Mouse (Mus musculus) cerebellum, adult 11-12 months (tissue): ENCODE measurements around the gene Hoxd3.

Experiments used
- DNase-seq: peaks from one replicate; pipeline ENCODE4 v3.0.0; 2022

Hoxd3 gene

DNA sequence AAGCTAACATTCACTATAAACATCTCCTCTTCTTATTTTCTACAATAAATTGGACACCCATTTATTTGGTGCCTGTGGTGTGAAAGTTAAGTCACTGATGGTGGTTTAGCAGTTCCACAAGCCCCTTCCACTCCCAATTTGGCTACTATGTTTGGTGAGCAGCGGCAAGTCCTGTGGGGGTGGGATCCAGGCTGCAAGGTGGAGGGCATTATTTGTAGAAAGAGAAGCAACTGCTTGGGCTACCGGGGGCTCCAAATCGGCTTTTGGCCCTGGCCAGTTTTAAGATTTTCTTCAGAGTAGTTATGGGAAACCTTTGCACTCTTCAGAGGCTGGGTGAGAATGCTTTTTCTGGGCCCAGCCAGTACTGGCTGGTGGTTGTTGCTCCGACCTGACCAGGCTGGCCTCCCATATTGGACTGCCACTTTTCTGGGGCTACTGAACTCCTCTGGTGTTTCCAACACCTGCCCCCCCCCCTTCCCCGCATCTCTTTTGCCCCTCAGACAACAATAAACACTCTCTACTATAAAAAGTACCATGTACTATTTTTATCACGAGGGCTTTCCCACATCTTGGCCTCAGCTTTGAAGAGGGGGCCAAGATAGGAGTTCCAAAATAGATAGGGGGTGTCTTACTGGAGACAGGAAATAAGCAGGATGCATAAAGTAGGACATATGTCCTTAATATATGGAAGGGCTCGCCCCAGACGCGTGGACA is 20.2 kb downstream of the Hoxd3 start:
- DNase-seq, result no peak

DNA sequence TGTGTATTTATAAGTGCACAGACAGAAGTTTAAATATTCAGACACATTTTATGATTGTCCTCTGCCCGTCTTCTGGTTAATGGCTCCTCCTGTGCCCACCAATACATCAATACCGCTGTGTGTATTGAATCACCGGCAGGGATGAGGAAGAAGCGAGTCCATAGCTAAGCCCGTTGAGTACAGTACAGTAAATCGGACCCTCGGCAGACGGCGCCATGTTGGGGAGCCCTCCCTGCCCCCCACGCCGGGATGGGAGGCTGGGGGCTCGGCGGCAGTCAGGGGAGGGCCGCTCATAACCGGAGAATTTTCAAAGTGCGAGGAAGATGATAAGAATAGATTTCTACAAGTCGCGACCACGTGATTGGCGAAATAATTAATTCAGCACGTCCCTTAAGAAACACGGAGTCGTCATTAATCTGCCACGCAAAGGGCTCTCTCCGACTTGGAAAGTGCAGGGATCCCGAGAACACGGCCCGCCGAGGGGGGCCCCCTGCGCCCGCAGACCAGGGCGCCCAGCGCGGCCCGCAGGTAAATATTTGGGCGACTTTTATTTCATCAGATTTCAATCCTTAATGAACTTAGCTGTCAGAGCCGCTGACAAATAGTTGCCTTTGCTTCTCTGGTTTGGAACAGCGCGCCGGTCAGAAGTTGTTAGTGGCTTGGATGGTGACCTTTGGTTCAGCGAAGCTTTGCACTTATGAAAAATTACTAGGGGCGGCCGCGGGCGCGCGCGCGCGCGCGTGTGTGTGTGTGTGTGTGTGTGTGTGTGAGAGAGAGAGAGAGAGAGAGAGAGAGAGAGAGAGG is 21.0 kb downstream of the Hoxd3 start:
- DNase-seq, result no peak

DNA sequence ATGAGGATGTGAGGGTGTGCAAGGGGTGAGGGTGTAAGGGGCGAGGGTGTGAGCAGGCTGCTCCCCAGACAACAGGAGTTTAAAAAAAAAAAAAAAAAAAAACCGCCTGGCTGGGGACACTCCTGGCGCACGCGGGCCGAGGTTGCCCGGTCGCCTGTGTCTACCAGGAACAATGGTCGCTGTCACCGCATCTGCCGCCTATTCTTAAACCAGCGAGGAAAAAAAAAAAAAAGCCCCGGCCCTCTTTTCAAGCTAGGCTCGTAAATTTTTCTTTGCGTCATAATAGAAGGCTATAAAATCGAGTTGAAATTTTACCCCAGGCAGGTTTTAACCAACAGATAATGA is 21.6 kb downstream of the Hoxd3 start:
- DNase-seq, result no peak

DNA sequence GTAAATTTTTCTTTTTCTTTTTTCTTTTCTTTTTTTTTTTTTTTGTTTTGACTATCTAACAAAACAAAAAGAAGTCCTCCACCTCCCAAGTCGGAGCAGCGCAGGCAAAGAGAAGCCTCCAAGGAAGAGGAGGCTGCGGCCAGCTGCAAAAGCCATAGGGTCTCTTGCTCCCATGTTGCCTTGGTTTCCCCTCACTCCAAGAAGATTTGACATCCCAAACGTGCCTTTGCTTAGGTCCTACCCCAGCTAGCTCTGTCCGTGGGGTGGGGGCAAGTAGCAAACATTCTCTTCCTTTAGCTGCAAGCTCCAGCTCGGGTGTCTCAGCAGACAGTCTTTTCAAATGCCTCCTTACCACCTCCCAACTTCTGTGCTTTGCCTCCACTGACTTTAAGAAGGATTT is 22.0 kb downstream of the Hoxd3 start:
- no peak for DNase-seq

DNA sequence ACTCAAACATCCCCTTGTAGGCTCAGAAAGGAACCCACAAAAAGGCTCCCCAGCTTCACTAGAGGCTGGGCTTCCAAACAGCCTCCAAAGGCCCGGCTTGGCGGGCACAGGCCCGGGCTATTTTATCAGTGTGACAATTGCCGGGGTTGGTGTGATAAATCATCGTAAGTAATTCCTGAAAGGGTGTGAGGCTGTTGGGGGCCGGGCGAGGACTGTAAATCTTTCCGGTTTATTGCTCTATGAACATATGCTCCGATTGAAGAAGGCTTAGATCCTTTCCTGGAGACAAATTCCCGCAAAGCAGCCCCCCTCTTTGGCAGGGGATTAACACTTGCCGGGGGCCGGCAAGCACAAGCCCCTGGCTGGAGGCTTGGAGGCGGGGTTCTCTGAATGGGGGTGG is 22.7 kb downstream of the Hoxd3 start:
- DNase-seq, result no peak

DNA sequence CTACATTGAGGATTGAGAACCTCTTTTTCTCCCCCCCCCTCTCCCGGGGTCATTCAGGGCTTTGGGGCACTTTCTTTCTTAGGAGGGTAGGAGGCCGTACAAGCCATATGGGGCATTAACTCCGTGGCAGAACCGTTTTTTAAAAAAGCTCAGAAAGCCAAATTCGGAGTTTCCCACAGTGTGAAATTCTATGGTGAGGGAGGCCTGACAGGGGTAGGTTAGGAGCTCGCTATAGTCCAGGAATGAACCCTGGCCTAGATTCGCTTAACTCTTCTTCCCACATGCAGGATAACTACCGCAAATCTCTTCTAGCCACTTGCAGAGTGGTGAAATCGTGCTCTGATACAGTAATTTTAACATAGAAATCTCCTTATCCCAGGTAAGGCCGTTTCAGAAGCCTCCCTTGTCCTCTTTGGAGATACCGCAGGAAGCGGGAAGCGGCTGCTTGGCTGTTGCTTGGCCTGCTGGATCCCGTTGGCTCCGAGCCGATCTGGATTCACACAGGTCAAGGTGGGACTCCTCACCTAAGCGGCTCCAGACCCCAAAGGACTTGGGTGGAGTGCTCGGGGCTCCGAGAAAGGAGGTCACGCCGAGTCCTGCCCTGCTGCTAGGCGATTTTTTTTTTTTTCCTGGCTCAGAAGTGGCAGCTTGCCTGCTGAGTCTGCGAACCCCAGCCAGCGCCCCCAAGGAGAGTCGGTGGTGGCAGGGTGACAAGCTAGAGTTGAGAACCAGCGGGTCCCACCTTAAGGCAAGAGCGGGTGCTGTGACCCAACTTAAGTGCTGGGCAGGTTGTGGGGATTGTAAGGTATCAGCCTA is 23.5 kb downstream of the Hoxd3 start:
- DNase-seq, result no peak

DNA sequence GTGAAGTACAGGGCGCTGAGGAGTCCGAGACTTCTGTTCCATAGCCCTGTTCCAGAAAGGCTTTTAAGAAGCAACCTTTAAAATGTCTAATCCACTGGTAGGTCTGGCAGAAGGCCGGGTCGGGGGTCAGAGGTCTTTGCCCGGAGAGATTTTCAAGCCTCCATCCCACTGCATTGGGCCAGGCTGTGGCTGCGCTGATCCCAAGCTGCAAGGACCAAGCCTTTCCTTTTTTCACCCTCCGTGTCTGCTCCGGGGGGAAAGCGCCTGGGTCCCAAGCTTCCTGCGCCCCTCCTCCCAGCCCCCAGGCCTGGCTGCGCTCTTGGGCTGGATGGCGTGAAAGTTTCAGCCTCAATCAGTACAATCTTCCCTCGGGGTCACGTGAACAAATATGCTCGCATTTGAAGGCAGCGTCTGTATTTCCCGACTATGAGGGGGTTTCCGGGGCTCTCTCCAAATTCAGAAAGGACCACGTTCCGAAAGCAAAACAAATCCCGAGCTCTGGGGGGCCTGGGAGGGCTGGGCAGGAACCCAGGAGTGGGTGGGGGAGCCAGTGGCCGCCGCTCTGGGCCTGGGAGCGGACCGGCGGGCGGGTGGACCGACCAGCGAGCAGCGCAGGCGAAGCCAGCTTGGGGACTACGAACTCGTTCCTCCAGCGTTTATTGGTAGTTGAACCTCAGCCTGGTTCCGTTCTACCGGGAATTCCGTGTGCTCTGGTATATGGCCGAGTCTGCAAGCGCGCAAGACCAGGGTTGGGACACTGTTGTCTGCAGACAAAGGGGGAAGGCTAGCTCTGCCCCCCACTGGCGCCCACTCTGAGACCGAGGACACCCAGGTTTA is 24.3 kb downstream of the Hoxd3 start:
- no peak for DNase-seq

DNA sequence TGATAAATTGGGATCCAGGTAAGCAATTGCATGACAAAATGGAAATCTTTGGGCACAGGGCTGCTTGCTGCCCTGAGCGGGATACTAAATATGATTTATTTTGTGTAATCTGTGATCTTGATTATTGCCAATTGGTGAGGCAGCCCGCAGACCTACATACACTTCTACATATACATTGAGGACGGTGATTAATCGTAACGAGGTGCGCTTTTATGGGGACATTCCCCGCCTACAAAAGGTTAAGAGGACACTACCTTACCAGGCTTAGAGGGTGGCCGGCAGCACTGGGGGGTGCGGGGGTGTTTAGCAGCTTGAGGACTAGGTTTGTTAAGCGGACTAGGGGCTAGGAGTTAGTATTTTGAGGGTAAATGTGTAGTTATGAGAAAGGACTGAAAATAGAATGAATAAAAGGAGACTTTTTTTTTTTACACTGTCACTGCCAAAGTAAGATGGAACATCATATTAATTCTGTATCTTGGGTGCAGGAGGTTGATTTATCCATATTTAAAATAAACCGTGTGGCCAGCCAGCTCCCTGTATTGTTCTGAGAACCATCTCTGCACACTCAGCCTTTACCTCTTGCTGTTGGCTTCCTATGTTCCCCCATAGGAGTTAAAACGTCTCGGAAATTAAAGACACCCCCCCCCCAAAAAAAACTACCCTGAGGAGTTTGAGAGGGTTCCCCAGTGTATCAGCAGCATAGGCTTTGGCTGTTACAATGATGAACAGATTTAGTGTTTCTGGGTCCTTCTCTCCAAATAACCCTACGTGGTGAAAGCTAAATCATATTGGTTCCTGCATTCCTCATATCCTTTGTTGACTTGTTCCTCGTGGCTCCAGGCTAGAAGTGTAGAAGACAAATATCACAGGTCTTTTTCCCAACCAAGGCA is 25.2 kb downstream of the Hoxd3 start:
- no peak for DNase-seq

DNA sequence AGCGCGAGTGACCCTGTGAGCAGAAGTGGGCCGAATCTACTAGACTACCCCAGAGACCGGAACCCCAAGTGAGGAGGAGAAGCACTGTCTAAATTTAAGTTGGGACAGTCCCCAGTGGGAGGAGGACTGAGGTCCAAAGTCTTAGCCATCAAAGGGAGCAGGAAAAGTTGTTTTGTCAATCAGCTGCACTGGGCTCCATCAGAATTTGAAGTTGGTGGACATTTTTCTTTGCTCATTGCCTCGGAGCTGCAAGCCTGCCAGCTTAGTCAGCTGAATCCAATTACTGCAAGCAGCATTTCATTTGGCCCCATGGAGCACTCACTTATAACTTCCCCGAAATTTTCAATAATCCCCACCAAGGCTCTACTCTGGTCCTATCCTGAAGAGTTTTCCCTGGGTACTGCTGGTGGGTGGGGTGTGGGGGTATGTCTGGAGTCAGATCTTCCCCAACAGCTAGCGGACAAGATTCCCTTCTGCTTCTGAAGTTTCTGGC is 25.9 kb downstream of the Hoxd3 start:
- DNase-seq, result no peak

DNA sequence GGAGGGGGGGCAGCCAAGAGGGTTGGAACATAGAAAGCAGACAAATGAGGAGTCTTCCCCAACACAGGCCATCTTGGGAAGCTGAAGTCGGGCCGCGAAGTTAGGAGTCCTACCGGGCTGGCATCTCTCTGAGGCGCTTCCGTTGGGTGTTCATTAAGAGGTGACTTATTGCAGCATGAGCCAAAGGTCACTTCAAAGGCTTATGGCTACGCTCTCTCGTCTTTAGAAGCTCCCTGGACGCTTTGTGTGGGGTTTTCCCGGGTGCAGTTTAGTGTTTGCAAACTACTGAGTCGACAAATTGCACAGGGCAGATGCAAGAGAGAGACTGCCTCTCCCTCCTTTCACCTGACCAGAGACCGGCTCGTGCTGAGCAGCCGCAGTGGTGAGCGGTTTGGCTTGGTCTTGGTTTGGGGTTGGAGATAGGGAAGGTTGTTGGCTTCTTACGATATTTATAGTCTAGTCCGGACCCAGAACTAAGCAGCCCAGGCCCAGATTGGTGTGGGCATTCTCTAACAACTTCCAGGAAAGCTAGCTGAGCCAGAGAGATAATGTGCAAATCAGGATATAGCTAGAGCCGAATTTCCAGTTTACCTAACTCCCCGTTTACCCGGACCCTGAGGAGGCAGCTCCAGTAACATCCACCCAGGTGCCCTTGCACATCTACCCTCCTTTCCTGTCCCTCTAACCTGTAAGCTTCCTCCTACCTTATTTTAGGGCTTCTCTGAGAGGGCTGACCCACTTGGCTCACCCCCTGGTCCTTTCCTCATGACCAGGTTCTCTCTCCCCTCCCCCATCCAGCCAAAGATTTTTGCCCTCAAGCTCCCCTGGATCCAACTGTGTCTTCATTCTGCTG is 27.1 kb downstream of the Hoxd3 start:
- no peak for DNase-seq

DNA sequence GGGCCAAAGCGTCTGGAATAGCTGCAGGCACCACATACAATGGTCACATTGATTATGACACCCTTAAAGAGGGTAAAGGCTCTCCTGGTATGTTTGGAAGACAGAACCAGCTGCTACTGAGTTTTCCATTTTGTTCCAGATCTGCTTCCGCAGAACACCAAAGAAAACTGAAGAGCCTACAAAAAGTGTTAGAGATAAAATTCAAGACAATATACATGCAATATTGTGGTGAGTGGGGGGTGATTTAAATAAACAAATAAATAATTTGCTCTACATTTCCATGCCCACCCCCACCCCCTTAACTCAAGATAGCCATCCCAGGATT is 27.7 kb downstream of the Hoxd3 start:
- DNase-seq, result no peak

DNA sequence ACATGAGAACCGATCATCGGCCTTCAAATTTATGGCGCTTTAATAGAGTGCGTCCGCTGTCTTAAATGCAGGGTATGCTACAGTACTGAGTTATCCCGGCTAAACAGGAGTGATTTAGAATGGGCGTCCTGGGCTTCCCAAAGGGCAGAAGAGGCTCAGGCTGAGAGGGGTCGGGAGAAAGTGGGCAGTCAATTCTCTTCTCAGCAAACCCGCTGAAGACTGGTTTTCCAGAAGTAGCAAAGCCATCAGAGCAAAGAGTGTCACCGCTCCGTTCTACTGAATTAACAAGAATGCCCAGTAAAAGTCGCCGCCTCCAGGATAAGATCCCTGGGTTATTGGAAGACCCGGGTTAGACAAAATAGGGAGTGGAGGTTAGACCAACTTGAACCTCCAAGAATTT is 28.1 kb downstream of the Hoxd3 start:
- DNase-seq, result no peak

DNA sequence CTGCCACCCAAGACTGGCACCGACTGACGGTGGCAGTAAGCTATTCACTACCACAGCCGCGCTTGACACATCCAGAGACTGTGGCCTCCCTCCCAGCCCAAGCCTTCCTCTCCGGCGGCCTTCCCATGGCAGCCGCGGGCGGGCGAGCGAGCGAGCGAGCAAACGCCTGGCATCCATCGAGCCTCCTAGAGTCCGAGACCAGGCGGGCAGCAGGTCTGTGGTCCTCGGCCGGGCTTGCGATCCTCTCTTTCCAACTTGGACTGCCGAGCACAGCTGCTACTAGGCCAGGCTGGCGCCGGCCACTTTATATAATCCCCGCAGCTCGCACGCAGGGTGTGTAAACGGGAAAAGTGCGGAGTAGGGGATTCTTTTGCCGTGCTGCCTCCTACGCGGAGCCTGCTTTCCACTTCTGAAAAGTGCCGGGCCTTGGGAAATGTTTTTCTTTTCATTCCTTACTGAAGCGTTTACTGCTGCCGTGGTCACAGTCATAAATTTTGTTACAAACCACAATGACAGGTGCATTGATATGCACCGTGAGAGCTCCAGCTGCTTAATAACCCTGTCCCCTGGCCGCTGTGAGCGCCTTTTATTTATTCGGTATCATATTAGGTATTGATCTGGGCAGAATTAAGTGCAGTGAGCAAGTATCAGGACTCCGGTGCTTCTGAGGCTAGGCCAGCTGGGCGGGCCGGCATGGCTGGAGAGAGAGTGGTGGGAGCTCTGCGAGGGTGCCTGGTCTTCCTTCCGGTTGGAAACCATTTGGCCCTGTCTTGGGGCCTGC is 28.8 kb downstream of the Hoxd3 start:
- no peak for DNase-seq

DNA sequence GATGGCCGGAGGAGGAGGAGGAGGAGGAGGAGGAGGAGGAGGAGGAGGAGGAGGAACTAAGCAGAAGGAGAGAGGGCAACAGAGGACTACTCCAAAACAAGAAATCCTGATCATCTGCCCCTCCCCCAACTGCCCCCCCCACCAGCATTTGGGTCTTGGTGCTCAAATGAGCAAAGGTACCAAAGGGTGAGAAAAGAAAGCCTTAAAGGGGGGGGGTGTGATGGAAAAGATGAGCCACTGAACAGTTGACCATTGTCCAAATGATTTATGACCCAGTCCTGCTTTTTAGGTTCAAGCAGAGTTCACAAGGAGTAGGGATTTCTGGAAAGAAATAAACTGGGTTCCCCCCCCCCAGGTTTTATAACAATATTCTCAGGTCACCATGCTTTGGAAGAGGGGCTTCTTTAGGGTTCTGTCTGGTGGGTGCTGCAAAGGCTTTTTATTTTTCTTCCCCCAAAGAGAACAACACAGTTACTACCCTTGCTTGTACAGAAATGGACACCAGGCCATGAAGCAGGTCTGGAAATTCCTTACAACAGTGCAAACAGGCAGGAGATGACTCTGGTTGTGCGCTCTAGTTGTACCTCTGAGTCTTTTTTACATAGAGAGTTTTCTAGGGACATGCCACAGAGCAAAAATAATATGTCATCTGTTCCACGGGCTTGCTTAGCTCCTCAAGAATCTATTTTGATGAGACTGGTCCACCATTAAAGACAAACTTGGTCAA is 29.7 kb downstream of the Hoxd3 start:
- no peak for DNase-seq

DNA sequence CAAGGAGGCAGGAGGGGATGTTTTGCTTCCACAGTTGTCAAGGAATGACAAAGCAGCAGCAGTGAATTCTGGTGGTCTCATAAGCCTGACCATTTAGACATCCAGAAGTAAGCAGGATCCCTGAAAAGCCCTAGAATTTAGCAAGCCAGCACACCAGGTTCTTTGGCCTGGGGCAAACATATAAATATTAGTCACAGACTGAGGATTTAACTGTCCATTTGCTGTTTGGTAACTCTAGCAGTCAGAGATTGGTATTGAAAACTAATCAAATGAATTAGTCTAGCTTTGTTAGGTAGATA is 30.2 kb downstream of the Hoxd3 start:
- no peak for DNase-seq

DNA sequence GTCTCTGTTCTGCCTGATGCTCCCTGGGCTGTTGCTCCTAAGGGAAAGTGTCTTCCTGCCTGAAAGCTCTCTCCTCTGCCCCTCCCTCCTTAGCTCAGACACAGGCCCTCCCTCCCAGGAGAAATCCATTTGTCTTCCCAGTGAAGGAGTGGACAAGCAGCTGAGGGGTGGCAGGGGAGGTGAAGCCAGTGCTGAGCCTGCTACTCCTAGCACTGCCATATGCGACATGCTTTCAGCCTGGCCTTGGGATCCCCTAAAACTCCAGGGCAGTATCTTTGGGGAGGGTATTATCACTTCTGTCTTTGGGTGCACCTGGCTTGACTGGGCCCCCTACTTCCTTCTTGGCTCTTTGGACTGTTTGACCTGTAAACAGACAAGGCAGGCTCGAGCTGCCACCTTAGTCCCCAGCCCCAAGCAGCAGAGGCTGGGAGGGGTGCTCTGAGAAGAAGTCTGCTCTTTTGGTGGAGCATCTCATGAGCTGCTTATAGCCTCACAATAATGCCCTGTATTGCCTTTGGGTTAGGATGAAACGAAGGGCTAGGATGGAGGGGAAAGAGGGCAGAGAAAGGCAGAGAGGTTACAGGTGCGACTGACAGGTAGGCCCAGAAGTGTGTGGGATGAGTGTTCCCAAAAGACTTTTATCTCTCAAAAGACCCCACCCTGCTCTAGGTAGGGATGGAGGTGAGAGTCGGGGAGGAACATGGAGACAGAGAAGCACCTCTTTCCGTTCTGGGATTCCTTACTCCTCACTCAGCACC is 34.0 kb downstream of the Hoxd3 start:
- no peak for DNase-seq

DNA sequence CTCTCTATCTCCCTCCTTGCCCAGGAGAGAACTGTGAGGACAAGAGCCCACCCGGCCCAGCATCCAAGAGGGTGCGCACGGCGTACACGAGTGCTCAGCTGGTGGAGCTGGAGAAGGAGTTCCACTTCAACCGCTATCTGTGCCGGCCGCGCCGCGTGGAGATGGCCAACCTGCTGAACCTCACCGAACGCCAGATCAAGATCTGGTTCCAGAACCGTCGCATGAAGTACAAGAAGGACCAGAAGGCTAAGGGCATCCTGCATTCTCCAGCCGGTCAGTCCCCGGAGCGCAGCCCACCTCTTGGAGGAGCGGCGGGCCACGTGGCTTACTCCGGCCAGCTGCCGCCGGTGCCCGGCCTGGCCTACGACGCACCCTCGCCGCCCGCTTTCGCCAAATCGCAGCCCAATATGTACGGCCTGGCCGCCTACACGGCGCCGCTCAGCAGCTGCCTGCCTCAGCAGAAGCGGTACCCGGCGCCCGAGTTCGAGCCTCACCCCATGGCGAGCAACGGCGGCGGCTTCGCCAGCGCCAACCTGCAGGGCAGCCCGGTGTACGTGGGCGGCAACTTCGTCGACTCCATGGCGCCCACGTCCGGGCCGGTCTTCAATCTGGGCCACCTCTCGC is 34.7 kb downstream of the Hoxd3 start:
- no peak for DNase-seq

DNA sequence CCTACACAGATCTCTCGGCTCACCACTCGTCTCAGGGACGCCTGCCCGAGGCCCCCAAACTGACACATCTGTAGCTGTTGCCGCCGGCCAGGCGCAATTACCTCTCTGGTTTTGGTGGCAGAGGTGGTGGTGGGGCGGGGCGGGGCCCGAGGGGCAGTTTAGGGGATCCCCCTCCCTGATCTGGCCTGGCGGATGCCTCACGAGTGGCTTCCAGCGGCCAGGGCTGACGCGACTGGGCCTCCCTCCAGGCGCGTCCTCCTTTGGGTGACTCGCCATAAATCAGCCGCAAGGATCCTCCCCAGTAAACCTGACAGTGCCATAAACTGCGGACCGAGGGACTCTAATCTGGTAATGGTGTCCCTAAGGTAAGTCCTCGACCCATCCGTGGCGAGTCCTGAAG is 35.3 kb downstream of the Hoxd3 start:
- DNase-seq, result no peak
